Mouse (Mus musculus): ENCODE measurements around the gene Il15. TPM values are rescaled to one million over a fixed set of nuclear protein-coding genes. Genes with fewer than 3 reads are reported as not detected.

Gene Il15
- total and polyA plus RNA-seq, 2 experiments = 1.7 to 7.0 TPM

- H3K9ac ChIP-seq (ENCODE audit: low read depth, low read length) = no peak overlapping the region
- no peaks in the 10 kb centered on the region for H3K4me1 ChIP-seq (ENCODE audit: control insufficient read depth, insufficient read depth, low read length)
- H3K4me3 ChIP-seq (ENCODE audit: insufficient read depth, low read depth, low read length) = no peak overlapping the region
- no peak overlapping the region for H3K27ac ChIP-seq (replicated peaks; ENCODE audit: insufficient read depth, low read depth, low read length)
- H3K79me2 ChIP-seq (ENCODE audit: control insufficient read depth, insufficient read depth, low read length) = no peaks in the 10 kb centered on the region
- WGBS = 94% methylated on average over 5 of the region's 5 CpGs
- no peak for DNase-seq (ENCODE audit: extremely low read depth, low read depth, low spot score)
- no peaks in the 10 kb centered on the region for H3K27me3 ChIP-seq (ENCODE audit: control insufficient read depth, insufficient read depth, low read length)
- TF ChIP-seq POLR2A (IDR thresholded peaks at IDR 0.05; ENCODE audit: extremely low read depth, insufficient read depth, low read length) = no peak
- no peak for TF ChIP-seq CTCF (IDR thresholded peaks at IDR 0.05; ENCODE audit: low read depth, low read length)
- H3K36me3 ChIP-seq (ENCODE audit: control insufficient read depth, insufficient read depth, low read length) = no peaks in the 10 kb centered on the region
These were observed 111.4 kb downstream of the Il15 start for GRCm38 (mm10) chr8:82291659-82292058.

GRCm38 (mm10) chr8:82285866-82286265 is 117.2 kb downstream of the Il15 start:
- WGBS = 91% methylated on average over 3 of the region's 3 CpGs
- no peak overlapping the region for H3K4me3 ChIP-seq (ENCODE audit: insufficient read depth, low read depth, low read length)
- H3K36me3 ChIP-seq (ENCODE audit: control insufficient read depth, insufficient read depth, low read length) = no peaks in the 10 kb centered on the region
- H3K79me2 ChIP-seq (ENCODE audit: control insufficient read depth, insufficient read depth, low read length) = no peaks in the 10 kb centered on the region
- H3K9ac ChIP-seq (ENCODE audit: low read depth, low read length) = no peak overlapping the region
- TF ChIP-seq CTCF (IDR thresholded peaks at IDR 0.05; ENCODE audit: low read depth, low read length) = no peak
- TF ChIP-seq POLR2A (IDR thresholded peaks at IDR 0.05; ENCODE audit: extremely low read depth, insufficient read depth, low read length) = no peak
- no peaks in the 10 kb centered on the region for H3K27me3 ChIP-seq (ENCODE audit: control insufficient read depth, insufficient read depth, low read length)
- DNase-seq (ENCODE audit: extremely low read depth, low read depth, low spot score) = no peak
- no peak overlapping the region for H3K27ac ChIP-seq (replicated peaks; ENCODE audit: insufficient read depth, low read depth, low read length)
- no peaks in the 10 kb centered on the region for H3K4me1 ChIP-seq (ENCODE audit: control insufficient read depth, insufficient read depth, low read length)

GRCm38 (mm10) chr8:82281995-82282394 is 121.0 kb downstream of the Il15 start:
- no peak overlapping the region for H3K27ac ChIP-seq (replicated peaks; ENCODE audit: insufficient read depth, low read depth, low read length)
- H3K4me1 ChIP-seq (ENCODE audit: control insufficient read depth, insufficient read depth, low read length) = no peaks in the 10 kb centered on the region
- no peaks in the 10 kb centered on the region for H3K36me3 ChIP-seq (ENCODE audit: control insufficient read depth, insufficient read depth, low read length)
- TF ChIP-seq CTCF (IDR thresholded peaks at IDR 0.05; ENCODE audit: low read depth, low read length) = no peak
- TF ChIP-seq POLR2A (IDR thresholded peaks at IDR 0.05; ENCODE audit: extremely low read depth, insufficient read depth, low read length) = no peak
- DNase-seq (ENCODE audit: extremely low read depth, low read depth, low spot score) = no peak
- WGBS = 89% methylated on average over 5 of the region's 5 CpGs
- no peaks in the 10 kb centered on the region for H3K27me3 ChIP-seq (ENCODE audit: control insufficient read depth, insufficient read depth, low read length)
- H3K79me2 ChIP-seq (ENCODE audit: control insufficient read depth, insufficient read depth, low read length) = no peaks in the 10 kb centered on the region
- no peak overlapping the region for H3K9ac ChIP-seq (ENCODE audit: low read depth, low read length)
- H3K4me3 ChIP-seq (ENCODE audit: insufficient read depth, low read depth, low read length) = no peak overlapping the region
